Mouse (Mus musculus) intestine, embryonic 15.5 days (tissue): ENCODE measurements around the gene Cyp2u1. TPM values are rescaled to one million over a fixed set of nuclear protein-coding genes. Genes with fewer than 3 reads are reported as not detected.

Source experiments
- ATAC-seq: fragments of 200-750 bp; cut with Nextera tagmentation; 2 replicates; pipeline ENCODE4 v1.8.0; 2017; ENCODE audit warnings: moderate TSS enrichment, moderate library complexity
- H3K27ac ChIP-seq: fragments of 300-500 bp; sonication (generic); 2 replicates; pipeline ENCODE4 v1.5.1; 2015; ENCODE audit warnings: mild to moderate bottlenecking, inconsistent platforms
- H3K27me3 ChIP-seq: fragments of 300-500 bp; sonication (generic); replicated peaks from 2 replicates; pipeline ENCODE4 v1.6.1; 2015; ENCODE audit warnings: inconsistent platforms
- H3K36me3 ChIP-seq: fragments of 300-500 bp; sonication (generic); 2 replicates; pipeline ENCODE4 v1.6.1; 2015; ENCODE audit warnings: inconsistent platforms
- H3K4me1 ChIP-seq: fragments of 300-500 bp; sonication (generic); replicated peaks from 2 replicates; pipeline ENCODE4 v1.6.1; 2015; ENCODE audit warnings: inconsistent platforms
- H3K4me2 ChIP-seq: fragments of 300-500 bp; sonication (generic); replicated peaks from 2 replicates; pipeline ENCODE4 v1.6.1; 2015; ENCODE audit warnings: mild to moderate bottlenecking, inconsistent platforms
- H3K4me3 ChIP-seq: fragments of 300-500 bp; sonication (generic); replicated peaks from 2 replicates; pipeline ENCODE4 v1.5.1; 2015; ENCODE audit warnings: inconsistent platforms
- H3K9ac ChIP-seq: fragments of 300-500 bp; sonication (generic); 2 replicates; pipeline ENCODE4 v1.6.1; 2015; ENCODE audit warnings: inconsistent platforms
- H3K9me3 ChIP-seq: fragments of 300-500 bp; sonication (generic); 2 replicates; pipeline ENCODE4 v1.6.1; 2016; ENCODE audit warnings: inconsistent platforms
- WGBS: fragments of 180-500 bp; shearing (Covaris S2); methylation state at CpG from one replicate; pipeline ENCODE4 v1.1.7; 2015; 5-methylcytosine and 5-hydroxymethylcytosine counted together
- polyA plus RNA-seq: library from polyadenylated mRNA; unstranded; fragments of >200 nt; fragmentation: Nextera tagmentation; extraction: Ambion mirVana; gene quantifications from 2 replicates; pipeline ENCODE4 v1.2.1, GENCODE M21; 2015

Gene Cyp2u1
- polyA plus RNA-seq, 1 experiment from 2014 or later: 6.4 TPM

DNA sequence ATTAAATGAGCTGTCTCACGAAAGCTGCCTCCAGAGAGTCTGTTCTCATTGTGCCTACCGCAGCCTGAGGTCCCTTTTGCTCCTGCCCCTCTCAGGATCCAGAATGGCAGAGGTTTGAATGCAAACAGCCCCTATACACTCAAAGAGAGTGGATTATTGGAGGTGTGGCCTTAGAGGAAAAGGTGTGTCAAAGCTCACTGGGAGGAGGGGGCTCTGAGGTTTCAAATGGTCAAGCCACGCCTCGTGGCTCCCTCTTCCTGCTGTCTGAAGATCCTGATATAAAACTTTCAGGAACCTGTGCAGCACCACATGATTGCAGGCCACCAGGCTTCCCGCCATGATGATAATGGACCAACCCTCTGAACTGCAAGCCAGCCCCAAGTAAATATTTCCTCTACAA, 55.2 kb downstream of the Cyp2u1 start:
- Histone ChIP-seq H3K27me3 (no peaks in the 10 kb centered on the region), H3K9me3 (no peaks in the 10 kb centered on the region), H3K4me3 (no peak overlapping the region), H3K4me1 (0 out of 2 replicates have a peak, but pooled peaks cover 2% of the 10 kb centered on the region), H3K4me2 (no peak overlapping the region), H3K9ac (no peak overlapping the region), H3K36me3 (peaks cover 8% of the 10 kb centered on the region), H3K27ac (no peak overlapping the region)
- no peak for ATAC-seq
- 80% methylated on average over 5 of the region's 5 CpGs for WGBS

DNA sequence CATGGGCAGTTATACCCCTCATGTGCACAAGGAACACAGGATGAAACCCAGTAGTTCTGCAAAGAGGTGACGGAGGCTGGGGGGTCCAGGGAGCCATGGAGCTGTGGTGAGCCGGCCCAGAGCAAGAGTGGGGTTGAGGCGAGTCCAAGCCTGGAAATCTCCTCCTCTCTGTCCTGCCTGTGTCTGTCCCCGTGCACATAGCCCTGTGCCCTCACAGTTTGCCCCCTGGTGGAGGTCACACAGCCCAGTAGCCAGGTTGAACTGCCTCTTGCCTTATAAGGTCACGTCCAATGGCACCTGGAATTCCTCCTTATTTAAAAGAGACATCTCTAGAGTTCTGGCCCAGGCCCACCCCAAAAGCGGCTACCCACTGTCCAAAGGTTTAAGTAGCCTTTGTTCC, 55.6 kb downstream of the Cyp2u1 start:
- no peaks in the 10 kb centered on the region for H3K27me3 ChIP-seq
- no peak for ATAC-seq
- H3K4me3 ChIP-seq: no peak overlapping the region
- H3K9me3 ChIP-seq: no peaks in the 10 kb centered on the region
- H3K9ac ChIP-seq: no peak overlapping the region
- H3K27ac ChIP-seq: no peak overlapping the region
- peaks cover 8% of the 10 kb centered on the region for H3K36me3 ChIP-seq
- H3K4me2 ChIP-seq: no peak overlapping the region
- H3K4me1 ChIP-seq: 0 out of 2 replicates have a peak, but pooled peaks cover 2% of the 10 kb centered on the region
- WGBS: 82% methylated on average over 6 of the region's 6 CpGs

DNA sequence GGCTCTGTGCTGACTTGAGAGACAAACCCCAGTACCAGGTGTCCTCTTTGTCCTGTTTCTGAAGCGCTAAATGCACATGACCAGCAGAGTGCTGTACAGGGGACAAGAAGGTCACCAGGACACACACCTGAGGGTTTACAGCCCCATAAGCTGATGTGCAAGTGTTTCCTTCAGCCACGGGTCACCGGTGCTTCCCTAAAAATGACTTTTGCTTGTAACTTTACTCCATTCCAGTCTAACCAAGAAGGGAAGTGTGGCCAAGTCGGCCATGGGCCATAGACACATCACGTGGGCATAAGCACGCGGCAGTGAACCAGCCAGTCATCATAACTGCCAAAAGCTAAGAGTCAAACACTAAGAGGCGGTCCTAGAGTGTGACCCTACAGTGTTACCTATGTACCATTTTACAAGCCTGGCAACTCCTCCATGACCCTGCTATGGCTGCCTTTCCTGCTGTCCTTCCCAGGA, 56.4 kb downstream of the Cyp2u1 start:
- Histone ChIP-seq H3K36me3 (peaks cover 12% of the 10 kb centered on the region), H3K4me2 (no peak overlapping the region), H3K9ac (no peak overlapping the region), H3K4me3 (no peak overlapping the region), H3K27me3 (no peaks in the 10 kb centered on the region), H3K27ac (no peak overlapping the region), H3K9me3 (no peaks in the 10 kb centered on the region), H3K4me1 (0 out of 2 replicates have a peak, but pooled peaks cover 2% of the 10 kb centered on the region)
- WGBS: 91% methylated on average over 8 of the region's 8 CpGs
- ATAC-seq: no peak

DNA sequence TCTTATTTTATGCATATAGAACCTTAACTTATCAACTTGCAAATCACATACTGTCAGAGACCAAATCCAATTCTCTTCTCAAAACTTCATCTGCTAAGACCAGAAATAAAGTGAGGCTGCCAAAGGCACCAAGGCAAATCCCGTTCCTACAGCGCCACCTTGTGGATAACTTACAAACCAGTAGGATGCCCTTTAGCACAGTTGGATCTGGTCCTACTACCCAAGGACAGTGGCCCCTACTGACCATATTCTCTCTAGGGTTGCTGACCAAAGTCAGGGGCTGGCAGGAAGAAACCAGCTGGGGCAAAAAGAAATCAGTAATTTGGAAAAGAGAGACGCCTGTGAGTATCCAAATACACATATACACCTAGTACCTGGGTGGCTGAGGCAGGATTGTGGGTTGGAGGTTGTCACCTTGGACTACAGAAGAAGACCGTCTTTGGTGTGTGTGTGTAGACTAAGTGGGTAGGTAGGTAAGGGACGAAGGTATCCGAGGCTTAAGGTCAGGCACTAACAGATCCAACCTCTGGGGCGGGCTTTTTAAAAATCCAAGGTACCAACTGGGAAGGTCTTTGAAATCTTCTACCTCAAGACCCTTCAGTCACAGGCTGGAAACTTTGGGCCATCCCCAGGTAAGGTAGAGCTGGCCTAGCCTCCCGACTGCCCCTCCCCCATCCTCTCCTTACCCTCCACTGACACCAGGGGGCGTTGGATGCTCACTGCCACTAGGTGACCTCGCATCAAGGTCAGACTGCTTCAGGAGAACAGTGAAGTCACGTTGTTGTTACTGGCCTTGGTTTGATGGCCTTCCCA, 57.1 kb downstream of the Cyp2u1 start:
- 53% methylated on average over 11 of the region's 11 CpGs for WGBS
- Histone ChIP-seq H3K27ac (no peak overlapping the region), H3K4me1 (0 out of 2 replicates have a peak, but pooled peaks cover 2% of the 10 kb centered on the region), H3K4me2 (no peak overlapping the region), H3K9me3 (no peaks in the 10 kb centered on the region), H3K27me3 (no peaks in the 10 kb centered on the region), H3K9ac (no peak overlapping the region), H3K4me3 (no peak overlapping the region), H3K36me3 (peaks cover 12% of the 10 kb centered on the region)
- peak; percentile 46; the same call in 1 of the 2 replicates for ATAC-seq

Other genes starting within 250 kb of the Cyp2u1 start
- 0.62 and 1.4 TPM in 2 replicates for gene Lef1, start 192.8 kb downstream of the Cyp2u1 start, polyA plus RNA-seq
- 265 and 272 TPM in 2 replicates for gene Hadh, start 31.1 kb downstream of the Cyp2u1 start, polyA plus RNA-seq
- gene Sgms2, start 188.2 kb upstream of the Cyp2u1 start, polyA plus RNA-seq: 15.3 and 15.8 TPM in 2 replicates